Comparison of ENCODE assay signal across 26 mouse cellular contexts in the genomic region with DNA sequence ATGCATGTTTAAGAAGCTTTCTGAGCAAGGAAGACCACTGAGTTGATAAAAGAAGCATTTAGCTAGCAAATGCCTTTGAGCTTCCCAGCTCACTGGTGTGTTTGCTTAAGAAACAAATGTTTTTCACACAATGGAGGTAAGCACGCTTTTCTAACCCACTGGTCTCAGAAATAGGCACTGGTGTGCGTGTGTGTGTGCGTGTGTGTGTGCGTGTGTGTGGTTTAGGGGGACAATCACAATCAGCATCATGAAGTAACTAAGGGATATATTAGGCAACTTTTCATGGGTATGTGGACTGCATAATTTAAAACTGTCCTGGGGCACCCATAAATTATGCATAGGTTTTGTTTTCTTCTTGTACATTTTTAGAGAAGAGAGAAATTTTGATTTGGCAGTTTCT.
"Had no signal": no experiment of that assay in that cellular context is flagged by ENCODE, and none has a peak within 500 bp of the region (broad histone marks: within the 10 kb centered on the region; RNA-seq: fewer than 3 reads in every experiment).

No protein-coding gene starts in this region.

- H3K27me3 ChIP-seq: kidney, embryonic 15.5 days; liver, embryonic 12.5 days; liver, embryonic 15.5 days; lung, embryonic 15.5 days; megakaryocyte, embryonic 14.5 days; midbrain, embryonic 12.5 days; neural tube, embryonic 13.5 days had no signal

- H3K4me1 ChIP-seq: kidney, embryonic 15.5 days; limb, embryonic 10.5 days; liver, embryonic 12.5 days; liver, embryonic 15.5 days; lung, embryonic 15.5 days; megakaryocyte, embryonic 14.5 days had no signal

- H3K9me3 ChIP-seq: kidney, embryonic 15.5 days; limb, embryonic 10.5 days; limb, embryonic 13.5 days; liver, embryonic 12.5 days; liver, embryonic 15.5 days; lung, embryonic 15.5 days; megakaryocyte, embryonic 14.5 days; midbrain, embryonic 12.5 days; neural tube, embryonic 13.5 days had no signal

- H3K4me3 ChIP-seq: kidney, embryonic 15.5 days; limb, embryonic 10.5 days; limb, embryonic 13.5 days; liver, embryonic 12.5 days; liver, embryonic 15.5 days; lung, embryonic 15.5 days; megakaryocyte, embryonic 14.5 days; midbrain, embryonic 12.5 days; myocyte; neural tube, embryonic 13.5 days had no signal

- DNase-seq: kidney, adult 11 months; kidney, adult 8-10 months; kidney, postnatal 10 days; kidney, postnatal 36 days; layer of hippocampus, postnatal 36 days; liver; lung, adult 18-20 months; lung, postnatal 10 days; lung, postnatal 36 days; right cerebral cortex, adult 18-20 months; right cerebral cortex, postnatal 14 days; right cerebral cortex, postnatal 4 days; thymus, adult 2 months; thymus, postnatal 14 days; thymus, postnatal 4 days had no signal

- H3K9ac ChIP-seq: kidney, embryonic 15.5 days; limb, embryonic 13.5 days; liver, embryonic 12.5 days; liver, embryonic 15.5 days; lung, embryonic 15.5 days; midbrain, embryonic 12.5 days; neural tube, embryonic 13.5 days had no signal

- H3K27ac ChIP-seq: kidney, embryonic 15.5 days; limb, embryonic 10.5 days; limb, embryonic 13.5 days; liver, embryonic 12.5 days; liver, embryonic 15.5 days; lung, embryonic 15.5 days; midbrain, embryonic 12.5 days; neural tube, embryonic 13.5 days; stomach, postnatal 0 days had no signal

- ATAC-seq: liver, embryonic 12.5 days had no signal

- H3K4me2 ChIP-seq: kidney, embryonic 15.5 days; limb, embryonic 13.5 days; liver, embryonic 12.5 days; liver, embryonic 15.5 days; lung, embryonic 15.5 days; midbrain, embryonic 12.5 days; neural tube, embryonic 13.5 days had no signal

- H3K36me3 ChIP-seq: kidney, embryonic 15.5 days; limb, embryonic 10.5 days; limb, embryonic 13.5 days; liver, embryonic 12.5 days; liver, embryonic 15.5 days; lung, embryonic 15.5 days; midbrain, embryonic 12.5 days; neural tube, embryonic 13.5 days had no signal
